Mouse (Mus musculus) neural tube, embryonic 11.5 days (tissue): Measurements from ENCODE around the gene H13. TPM values are rescaled to one million over a fixed set of nuclear protein-coding genes. Genes with fewer than 3 reads are reported as not detected.

ENCODE experiments used
- ATAC-seq: fragments of 200-750 bp; cut with Nextera tagmentation; 2 replicates; pipeline ENCODE4 v1.8.0; 2017; ENCODE audit warnings: moderate number of reproducible peaks, mild to moderate bottlenecking, moderate TSS enrichment, moderate library complexity; ENCODE audit not compliant: insufficient read depth, low FRiP score, low TSS enrichment
- DNase-seq: peaks from one replicate; pipeline ENCODE4 v3.0.0-alpha.2; 2015; ENCODE audit warnings: low spot score
- H3K27ac ChIP-seq: fragments of 300-500 bp; sonication (generic); 2 replicates; pipeline ENCODE4 v1.5.1; 2014; ENCODE audit warnings: low read depth, mild to moderate bottlenecking, low read length
- H3K27me3 ChIP-seq: fragments of 300-500 bp; sonication (generic); 2 replicates; pipeline ENCODE4 v1.6.1; 2014; ENCODE audit warnings: mild to moderate bottlenecking, low read length, mixed read lengths; ENCODE audit not compliant: control insufficient read depth, insufficient read depth
- H3K36me3 ChIP-seq: fragments of 300-500 bp; sonication (generic); 2 replicates; pipeline ENCODE4 v1.6.1; 2014; ENCODE audit warnings: mild to moderate bottlenecking, low read length, moderate library complexity, mixed read lengths; ENCODE audit not compliant: control insufficient read depth, insufficient read depth
- H3K4me1 ChIP-seq: fragments of 300-500 bp; sonication (generic); 2 replicates; pipeline ENCODE4 v1.6.1; 2014; ENCODE audit warnings: low read length, mixed read lengths; ENCODE audit not compliant: control insufficient read depth, insufficient read depth
- H3K4me2 ChIP-seq: fragments of 300-500 bp; sonication (generic); 2 replicates; pipeline ENCODE4 v1.6.1; 2014; ENCODE audit warnings: low read depth, mild to moderate bottlenecking, moderate library complexity
- H3K4me3 ChIP-seq: fragments of 300-500 bp; sonication (generic); 2 replicates; pipeline ENCODE4 v1.5.1; 2014; ENCODE audit warnings: low read depth, low read length
- H3K9ac ChIP-seq: fragments of 300-500 bp; sonication (generic); 2 replicates; pipeline ENCODE4 v1.6.1; 2014; ENCODE audit warnings: mild to moderate bottlenecking, low read length
- H3K9me3 ChIP-seq: fragments of 300-500 bp; sonication (generic); 2 replicates; pipeline ENCODE4 v1.6.1; 2016; ENCODE audit warnings: low read length; ENCODE audit not compliant: control insufficient read depth
- WGBS: fragments of 180-500 bp; shearing (Covaris S2); extraction: QIAGEN DNeasy Blood & Tissue Kit; methylation state at CpG from one replicate; pipeline ENCODE4 v1.1.7; 2014; 5-methylcytosine and 5-hydroxymethylcytosine counted together
- polyA plus RNA-seq: library from polyadenylated mRNA; unstranded; fragments of >200 nt; fragmentation: Nextera tagmentation; extraction: Ambion mirVana; gene quantifications from 2 replicates; pipeline ENCODE4 v1.2.1, GENCODE M21; 2014

The H13 gene
- polyA plus RNA-seq, 1 experiment from 2014 or later: 123 TPM

DNA sequence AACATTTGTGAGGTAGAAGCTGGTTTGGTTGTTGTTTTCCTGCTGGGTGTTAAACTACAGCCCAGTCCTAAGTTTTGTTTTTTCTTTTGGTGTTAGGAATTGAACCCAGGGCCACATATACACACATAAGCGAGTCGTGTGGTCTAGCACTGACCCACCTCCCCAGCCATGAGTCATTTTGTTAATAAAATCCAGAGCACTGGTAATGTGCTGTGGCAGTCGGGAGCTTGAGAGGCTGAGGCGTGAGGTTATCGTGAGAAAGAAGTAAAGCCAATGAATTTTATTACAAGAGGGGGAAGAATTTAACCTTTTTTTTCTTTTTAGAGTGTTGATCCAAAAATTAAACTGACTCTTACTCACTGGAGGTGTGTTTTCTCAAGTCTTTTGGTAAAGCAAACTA is 13.8 kb downstream of the H13 start:
- no peak for DNase-seq
- WGBS: 94% methylated on average over 5 of the region's 5 CpGs
- no peaks in the 10 kb centered on the region for H3K9me3 ChIP-seq
- no peak for ATAC-seq
- no peak overlapping the region for H3K4me2 ChIP-seq
- peaks cover 50% of the 10 kb centered on the region for H3K36me3 ChIP-seq
- H3K9ac ChIP-seq: no peak overlapping the region
- no peaks in the 10 kb centered on the region for H3K27me3 ChIP-seq
- H3K4me1 ChIP-seq: 0 out of 2 replicates have a peak, but pooled peaks cover 3% of the 10 kb centered on the region
- H3K4me3 ChIP-seq: no peak overlapping the region
- no peak overlapping the region for H3K27ac ChIP-seq

DNA sequence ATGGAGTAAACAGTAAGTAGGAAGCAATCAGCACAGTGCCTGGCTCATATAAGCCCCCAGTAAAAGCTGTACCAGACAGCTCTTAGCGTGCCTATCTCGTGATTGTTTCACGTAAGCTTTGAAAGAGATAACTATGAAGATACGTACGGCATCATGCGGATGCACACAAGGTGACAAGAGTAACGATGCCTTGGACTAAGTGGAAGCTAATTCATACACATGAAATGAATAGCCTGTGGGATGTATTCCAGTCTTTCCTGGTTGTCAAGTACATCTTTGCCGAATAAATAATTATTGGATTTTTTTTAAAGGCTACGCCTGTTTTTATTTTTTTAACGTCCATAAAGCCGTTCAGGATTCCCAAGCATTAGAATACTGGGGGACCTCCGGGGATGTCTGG is 17.1 kb downstream of the H13 start:
- WGBS: 51% methylated on average over 12 of the region's 12 CpGs
- H3K27ac ChIP-seq: 0 out of 2 replicates have a peak overlapping the region, but pooled peaks have one; percentile 30
- DNase-seq: no peak

DNA sequence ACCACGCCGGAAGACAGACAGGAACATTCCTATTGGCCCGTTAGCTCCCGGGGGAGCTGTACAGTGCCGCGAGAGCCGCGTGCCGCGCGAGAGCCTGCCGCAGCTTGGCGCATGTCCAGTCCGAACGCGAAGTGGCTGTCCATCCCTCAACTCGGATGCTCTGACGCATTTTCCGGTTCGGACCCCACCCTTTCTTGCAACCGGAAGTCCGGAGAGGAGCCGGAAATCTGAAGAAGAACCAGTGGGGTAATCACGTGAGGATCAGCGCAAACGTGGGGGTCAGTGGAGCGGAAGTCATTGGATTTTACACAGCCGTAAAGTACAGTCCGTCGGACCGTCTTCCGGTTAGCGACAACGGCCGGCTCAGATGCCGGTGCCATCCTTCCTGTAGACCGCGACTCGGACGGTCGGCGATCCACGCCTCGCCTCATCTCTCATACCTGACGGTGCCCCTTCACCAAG is 17.6 kb downstream of the H13 start, which contains the start of gene Mcts2:
Gene Mcts2 (plus strand): TSS at position 230 of the 462 bp plus-strand sequence.
- H3K9me3 ChIP-seq: no peaks in the 10 kb centered on the region
- no peaks in the 10 kb centered on the region for H3K27me3 ChIP-seq
- WGBS: 53% methylated on average over 45 of the region's 45 CpGs
- 0 out of 2 replicates have a peak within 1 kb of the TSS, but pooled peaks have one; percentile 30 for H3K27ac ChIP-seq
- peak within 1 kb of the TSS; percentile 47 for H3K9ac ChIP-seq
- peak; percentile 96 for ATAC-seq
- peak within 1 kb of the TSS; percentile 40 for H3K4me3 ChIP-seq
- DNase-seq: peak; percentile 92
- H3K36me3 ChIP-seq: peaks cover 41% of the 10 kb centered on the region
- H3K4me1 ChIP-seq: 0 out of 2 replicates have a peak, but pooled peaks cover 3% of the 10 kb centered on the region
- peak within 1 kb of the TSS; percentile 60 for H3K4me2 ChIP-seq

More for the DNA sequence above, 17.1 kb downstream of the H13 start:
- Histone ChIP-seq H3K9me3 (no peaks in the 10 kb centered on the region), H3K4me2 (0 out of 2 replicates have a peak overlapping the region, but pooled peaks have one; percentile 17), H3K4me1 (0 out of 2 replicates have a peak, but pooled peaks cover 3% of the 10 kb centered on the region), H3K36me3 (peaks cover 45% of the 10 kb centered on the region), H3K9ac (no peak overlapping the region), H3K4me3 (no peak overlapping the region), H3K27me3 (no peaks in the 10 kb centered on the region)
- ATAC-seq: peak; percentile 22

DNA sequence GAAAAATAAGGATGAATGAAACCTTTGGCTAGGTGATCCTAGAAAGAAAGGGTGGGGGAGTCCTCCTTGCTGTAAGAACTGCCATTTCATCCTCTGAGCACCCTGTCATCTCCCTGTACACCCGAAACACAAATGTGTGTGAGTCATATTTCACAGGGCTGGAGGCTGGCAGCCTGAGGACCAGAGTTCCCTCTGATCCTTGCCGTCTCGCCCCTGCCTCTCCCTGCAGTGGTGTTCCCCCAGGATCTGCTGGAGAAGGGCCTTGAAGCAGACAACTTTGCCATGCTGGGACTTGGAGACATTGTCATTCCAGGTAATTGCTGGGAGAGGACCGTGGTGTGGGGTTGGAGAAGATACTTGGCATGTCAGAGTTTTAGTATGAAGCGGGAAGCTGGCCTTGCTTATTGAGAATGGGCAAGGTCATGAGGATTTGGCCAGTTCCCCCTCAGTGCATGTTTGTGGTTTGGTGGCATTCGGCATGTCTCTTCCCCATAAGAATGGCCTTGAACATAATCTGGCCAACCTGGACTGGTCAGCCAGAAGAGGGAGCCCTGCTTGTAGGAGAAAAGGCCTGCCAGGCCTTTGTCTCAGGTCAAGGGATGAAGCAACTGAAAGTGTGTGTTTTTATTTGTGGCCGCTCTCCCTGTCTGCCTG is 22.4 kb downstream of the H13 start:
- DNase-seq (no peak), ATAC-seq (no peak)
- H3K9me3 ChIP-seq: no peaks in the 10 kb centered on the region
- no peak overlapping the region for H3K4me2 ChIP-seq
- no peak overlapping the region for H3K4me3 ChIP-seq
- peaks cover 20% of the 10 kb centered on the region for H3K36me3 ChIP-seq
- 81% methylated on average over 7 of the region's 7 CpGs for WGBS
- H3K4me1 ChIP-seq: peaks cover 7% of the 10 kb centered on the region; the same call in 1 of the 2 replicates
- H3K27me3 ChIP-seq: no peaks in the 10 kb centered on the region
- H3K27ac ChIP-seq: 0 out of 2 replicates have a peak overlapping the region, but pooled peaks have one; percentile 20
- no peak overlapping the region; the same call in 1 of the 2 replicates for H3K9ac ChIP-seq

DNA sequence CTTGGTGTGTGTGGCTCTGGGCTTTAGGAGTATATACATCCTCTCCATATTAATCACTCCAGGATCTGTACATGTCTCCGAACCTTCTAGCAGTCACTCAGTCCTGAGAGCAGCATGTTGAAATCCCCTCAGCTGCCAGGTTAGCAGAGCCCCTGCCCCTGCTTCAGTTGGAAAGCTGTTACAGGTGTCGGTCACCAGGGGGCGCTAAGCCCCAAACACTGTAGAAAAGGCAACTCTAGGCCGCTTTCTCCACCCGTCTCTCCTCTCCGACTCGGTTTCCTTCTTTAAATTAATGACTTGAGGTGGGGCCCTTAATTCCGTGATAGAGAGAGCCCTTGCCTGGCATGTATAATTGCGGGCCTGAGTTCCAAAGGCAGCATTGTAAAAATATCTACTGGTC is 24.0 kb downstream of the H13 start:
- DNase-seq (peak; percentile 80), ATAC-seq (peak; percentile 46; the same call in 1 of the 2 replicates)
- Histone ChIP-seq H3K27ac (no peak overlapping the region), H3K9ac (peak overlapping the region; percentile 37; the same call in 1 of the 2 replicates), H3K27me3 (no peaks in the 10 kb centered on the region), H3K4me3 (no peak overlapping the region; the same call in 1 of the 2 replicates), H3K4me1 (peaks cover 4% of the 10 kb centered on the region; the same call in 1 of the 2 replicates), H3K36me3 (peaks cover 11% of the 10 kb centered on the region), H3K9me3 (no peaks in the 10 kb centered on the region), H3K4me2 (peak overlapping the region; percentile 29)
- 19% methylated on average over 9 of the region's 9 CpGs for WGBS

DNA sequence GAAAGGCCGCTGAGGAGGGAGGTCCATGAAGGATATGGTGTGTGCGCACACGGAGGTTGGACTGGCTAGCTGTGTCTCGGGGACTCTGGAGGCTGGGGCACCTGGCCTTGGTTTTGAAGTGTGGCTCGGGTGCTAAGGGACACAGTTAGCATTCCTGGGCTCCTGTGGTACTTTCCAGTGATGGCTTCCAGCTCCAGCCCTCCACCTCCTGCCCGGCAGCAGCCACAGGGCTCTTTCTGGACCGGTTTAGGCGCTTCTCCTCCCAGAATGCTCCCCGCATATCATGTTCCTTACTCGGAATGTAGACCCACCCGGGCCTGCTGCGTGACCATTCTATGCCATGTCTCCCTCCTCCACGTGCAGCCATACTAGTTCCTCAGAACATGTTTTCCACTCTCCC is 24.5 kb downstream of the H13 start:
- Histone ChIP-seq H3K36me3 (peaks cover 8% of the 10 kb centered on the region), H3K4me1 (peaks cover 4% of the 10 kb centered on the region; the same call in 1 of the 2 replicates), H3K27me3 (no peaks in the 10 kb centered on the region), H3K27ac (no peak overlapping the region), H3K4me3 (no peak overlapping the region), H3K4me2 (peak overlapping the region; percentile 29), H3K9ac (peak overlapping the region; percentile 37), H3K9me3 (no peaks in the 10 kb centered on the region)
- 90% methylated on average over 13 of the region's 13 CpGs for WGBS
- no peak for DNase-seq
- ATAC-seq: no peak

DNA sequence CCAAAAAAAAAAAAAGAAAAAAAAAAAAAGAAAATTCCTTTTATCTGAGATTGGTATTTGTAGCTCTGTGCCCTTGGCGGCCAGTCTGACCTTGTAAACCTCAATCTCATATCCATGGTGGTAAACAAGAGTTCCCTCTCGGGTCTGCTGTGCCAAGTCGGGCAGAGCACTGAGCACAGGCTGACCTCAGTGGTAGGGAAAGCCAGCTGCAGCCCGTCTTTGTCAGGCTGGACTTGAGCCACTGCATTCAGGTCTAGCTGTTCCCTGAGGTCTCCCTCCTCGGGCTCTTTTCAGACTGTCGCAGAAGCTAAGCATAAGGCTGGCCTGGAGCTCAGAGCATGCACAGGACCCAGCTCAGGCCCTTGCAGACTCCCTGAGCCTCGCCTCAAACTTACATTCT is 25.4 kb downstream of the H13 start:
- Histone ChIP-seq H3K4me1 (peaks cover 4% of the 10 kb centered on the region; the same call in 1 of the 2 replicates), H3K27ac (no peak overlapping the region), H3K36me3 (peaks cover 7% of the 10 kb centered on the region), H3K4me3 (no peak overlapping the region), H3K27me3 (no peaks in the 10 kb centered on the region), H3K9me3 (no peaks in the 10 kb centered on the region), H3K9ac (no peak overlapping the region), H3K4me2 (no peak overlapping the region)
- ATAC-seq (no peak), DNase-seq (no peak)
- 87% methylated on average over 7 of the region's 7 CpGs for WGBS

DNA sequence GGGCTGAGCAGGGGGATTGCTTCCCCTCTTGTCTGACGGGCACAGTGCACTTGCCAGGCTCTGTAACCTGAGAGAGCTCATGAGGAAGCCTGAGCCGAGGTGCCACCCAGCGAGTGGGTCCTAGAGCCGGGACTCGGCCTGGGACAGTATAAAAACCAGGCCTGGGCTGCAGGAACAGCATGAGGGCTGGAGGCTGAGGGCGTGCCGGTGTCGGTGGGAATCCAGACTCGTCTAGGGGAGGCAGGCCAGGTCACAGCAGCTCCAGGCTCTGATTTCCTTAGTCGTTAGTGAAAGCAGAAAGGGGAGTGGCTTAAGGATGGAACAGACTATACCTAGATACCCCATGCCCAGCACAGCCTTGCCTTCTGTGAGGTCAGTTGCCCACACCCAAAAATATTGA is 26.8 kb downstream of the H13 start:
- no peak overlapping the region for H3K4me2 ChIP-seq
- H3K27me3 ChIP-seq: no peaks in the 10 kb centered on the region
- H3K4me3 ChIP-seq: no peak overlapping the region
- H3K4me1 ChIP-seq: peaks cover 4% of the 10 kb centered on the region; the same call in 1 of the 2 replicates
- peak overlapping the region; percentile 57 for H3K9ac ChIP-seq
- peaks cover 16% of the 10 kb centered on the region for H3K36me3 ChIP-seq
- 68% methylated on average over 10 of the region's 10 CpGs for WGBS
- H3K27ac ChIP-seq: no peak overlapping the region
- ATAC-seq: no peak
- no peaks in the 10 kb centered on the region for H3K9me3 ChIP-seq
- DNase-seq: no peak
